Mouse (Mus musculus) kidney, adult 2 months (tissue): ENCODE measurements at regions not wholly inside any gene's neighbourhood (a gene's known extent, or its start where the extent isn't known, plus 50 kb on each side); places are given as distances from the start of the nearest gene placed in this dataset.

Source experiments
- CTCF ChIP-seq: fragments of 200-500 bp; conservative IDR thresholded peaks from 2 replicates; pipeline ENCODE4 v1.5.1; 2011; ENCODE audit warnings: low read depth, mild to moderate bottlenecking, control low read depth, low read length, moderate library complexity, mixed read lengths; ENCODE audit not compliant: insufficient read depth, insufficient read length
- POLR2A ChIP-seq: fragments of 200-500 bp; IDR thresholded peaks from one replicate; pipeline ENCODE4 v1.6.1; 2011; ENCODE audit warnings: low read depth, low read length, control low read depth

GRCm38 (mm10) chr14:76724826-76725225 lies 168.1 kb upstream of the Serp2 start:
- TF ChIP-seq CTCF: no peak
- no peak for TF ChIP-seq POLR2A
